Mouse (Mus musculus) adrenal gland, adult 2 months (tissue): Measurements from ENCODE around the gene Eif5a. TPM values are rescaled to one million over a fixed set of nuclear protein-coding genes. Genes with fewer than 3 reads are reported as not detected.
"Not testable (repeated sequence)": the region's sequence is repeated elsewhere in the genome, so short reads cannot be mapped to it uniquely, and the experiment has no call there.

ENCODE experiments used
- DNase-seq: peaks from one replicate; pipeline ENCODE4 v3.0.0; 2021
- polyA plus RNA-seq: library from polyadenylated mRNA; depleted of rRNA; stranded (reverse); fragments of >200 nt; gene quantifications from 2 replicates; pipeline ENCODE4 v1.2.3, GENCODE M21; 2012
- total RNA-seq, 2 experiments: library from RNA; stranded (reverse); gene quantifications; 2 replicates each; pipeline ENCODE4 v1.2.3; 2021

Gene Eif5a
- total and polyA plus RNA-seq, 3 experiments = 225 to 622 (median 572) TPM

DNA sequence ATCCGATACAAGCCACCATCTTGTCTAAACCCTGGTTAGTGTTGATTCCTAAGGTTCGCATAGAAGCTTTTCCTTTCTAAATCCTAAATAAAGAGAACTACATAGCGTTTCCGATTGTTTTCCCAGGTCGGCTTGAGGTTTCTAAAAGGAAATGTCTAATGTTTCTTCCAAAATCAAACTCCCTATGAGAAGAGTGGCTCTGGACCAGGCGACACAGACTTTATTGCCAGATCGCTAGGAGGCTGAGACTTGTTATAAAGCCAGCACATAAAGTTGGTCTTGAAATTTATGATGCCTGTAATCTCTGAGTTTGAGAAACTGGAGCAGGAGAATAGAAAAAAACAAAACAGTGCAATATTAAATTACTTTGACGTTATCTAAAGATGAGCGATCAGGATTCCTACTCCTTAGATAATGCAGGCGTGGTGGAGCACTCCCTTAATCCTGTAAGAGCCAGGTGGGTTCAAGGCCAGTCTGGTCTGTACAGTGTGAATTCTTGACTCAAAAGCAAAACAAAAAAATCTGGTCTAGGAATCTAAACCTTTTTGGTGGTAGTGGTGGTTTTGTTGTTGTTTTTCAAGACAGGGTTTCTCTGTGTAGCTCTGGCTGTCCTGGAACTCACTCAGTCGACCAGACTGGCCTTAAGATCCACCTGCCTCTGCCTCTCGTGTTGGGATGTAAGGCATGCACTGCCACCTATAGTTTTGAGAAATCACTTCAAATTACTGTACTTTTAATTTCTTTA lies 426 bp upstream of the Eif5a start:
- no peak for DNase-seq

DNA sequence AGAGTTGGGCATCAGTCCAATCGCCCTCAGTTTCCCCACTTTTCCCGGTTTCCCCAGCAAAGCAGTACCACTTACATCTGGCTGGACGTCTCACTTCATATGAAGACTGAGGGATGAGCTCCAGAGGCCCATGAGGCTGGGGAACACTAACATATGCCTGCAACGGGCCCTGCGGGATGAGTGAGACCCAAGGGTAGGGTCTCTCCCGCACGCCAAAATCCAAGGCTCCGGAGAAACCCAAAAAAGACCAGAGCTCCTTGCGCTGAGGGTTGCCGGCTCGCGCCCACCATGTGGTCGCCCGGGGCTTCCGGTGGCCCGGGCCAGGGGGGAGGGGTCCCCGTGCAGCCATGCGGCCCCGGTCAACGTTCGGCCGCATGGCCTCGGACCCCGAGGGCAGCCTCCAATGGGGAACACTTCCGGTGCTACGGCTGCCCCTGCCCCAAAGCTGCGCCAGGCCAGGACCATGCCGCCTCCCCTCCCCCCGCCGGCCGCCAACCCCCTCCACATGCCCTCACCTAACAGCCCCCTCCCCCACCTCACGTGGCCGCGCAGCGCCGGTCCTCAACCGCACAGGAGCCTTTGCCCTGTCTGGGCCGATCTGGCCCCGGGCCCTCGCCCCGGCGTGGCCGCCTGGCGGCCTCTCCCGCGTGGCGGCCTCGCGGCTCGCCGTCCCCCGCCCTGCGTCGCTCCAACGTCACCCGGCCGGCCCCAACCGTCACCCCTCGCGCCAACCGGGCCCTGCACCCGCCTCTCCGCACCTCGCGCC lies 1.3 kb downstream of the Eif5a start:
- peak; percentile 75 for DNase-seq

DNA sequence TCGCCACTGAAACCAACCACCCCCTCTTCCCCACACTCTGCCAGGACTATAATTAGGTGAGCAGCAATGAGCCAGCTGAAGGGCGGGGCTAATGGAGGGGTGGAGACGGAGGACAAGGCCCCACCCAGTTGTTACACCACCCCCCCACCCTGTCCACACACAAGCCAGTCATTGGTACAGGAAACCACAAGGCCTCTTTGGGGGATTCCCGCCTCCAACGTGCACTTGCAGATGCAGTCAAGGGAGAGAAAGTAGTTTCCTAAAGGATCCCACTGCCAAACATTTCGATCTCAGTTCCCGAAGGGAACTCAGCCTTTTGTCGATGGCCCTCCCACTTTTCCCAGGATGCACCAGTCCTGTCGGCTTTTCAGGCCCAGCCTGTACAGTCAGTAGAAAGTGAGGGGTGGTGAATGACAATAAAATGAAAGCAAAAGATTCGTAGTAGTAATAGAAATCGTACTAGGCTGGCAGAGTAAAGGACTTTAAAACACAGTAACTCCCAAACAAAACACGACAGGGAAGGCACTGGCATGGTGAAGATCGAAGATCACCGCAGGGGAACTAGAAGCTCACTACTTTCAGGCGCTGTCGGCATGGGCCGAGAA lies 2.0 kb downstream of the Eif5a start:
- DNase-seq = peak; percentile 91

DNA sequence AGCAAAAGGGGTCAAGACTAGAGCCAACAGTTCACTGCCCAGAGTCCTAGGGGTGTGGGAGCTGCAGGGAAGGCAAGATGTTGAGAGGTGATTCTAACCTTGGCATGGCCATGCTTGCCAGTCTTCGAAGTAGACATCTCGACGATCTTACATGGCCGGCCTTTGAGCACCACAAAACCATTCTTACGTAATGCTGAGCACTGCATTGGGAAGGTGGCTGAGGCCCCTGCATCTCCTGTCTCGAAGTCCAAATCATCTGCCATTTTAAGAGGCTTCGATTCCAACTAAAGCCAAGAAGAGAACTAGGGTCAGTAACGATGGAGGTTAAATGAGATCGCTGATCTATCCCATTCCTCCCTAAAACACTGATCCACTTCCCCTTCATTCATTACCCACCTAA lies 2.7 kb downstream of the Eif5a start:
- DNase-seq = no peak

DNA sequence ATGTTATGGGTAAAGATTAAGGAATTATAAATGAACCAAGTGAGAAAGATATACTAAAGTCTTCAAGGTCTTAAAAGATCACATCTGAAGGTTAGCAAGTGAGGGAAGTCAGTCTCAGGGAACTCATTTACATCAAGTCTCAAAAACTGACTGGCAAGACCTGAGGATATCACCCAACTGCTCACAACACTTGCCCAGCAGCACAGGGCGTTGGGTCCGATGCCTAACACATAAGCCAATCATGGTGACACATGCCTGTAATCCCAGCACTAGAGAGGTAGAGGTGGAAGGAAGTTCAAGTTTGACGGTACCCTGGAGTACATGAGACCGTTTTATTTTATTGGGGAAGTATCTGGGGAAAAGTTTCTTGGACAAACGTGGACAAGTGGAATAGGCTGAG lies 3.6 kb downstream of the Eif5a start:
- DNase-seq = no peak

DNA sequence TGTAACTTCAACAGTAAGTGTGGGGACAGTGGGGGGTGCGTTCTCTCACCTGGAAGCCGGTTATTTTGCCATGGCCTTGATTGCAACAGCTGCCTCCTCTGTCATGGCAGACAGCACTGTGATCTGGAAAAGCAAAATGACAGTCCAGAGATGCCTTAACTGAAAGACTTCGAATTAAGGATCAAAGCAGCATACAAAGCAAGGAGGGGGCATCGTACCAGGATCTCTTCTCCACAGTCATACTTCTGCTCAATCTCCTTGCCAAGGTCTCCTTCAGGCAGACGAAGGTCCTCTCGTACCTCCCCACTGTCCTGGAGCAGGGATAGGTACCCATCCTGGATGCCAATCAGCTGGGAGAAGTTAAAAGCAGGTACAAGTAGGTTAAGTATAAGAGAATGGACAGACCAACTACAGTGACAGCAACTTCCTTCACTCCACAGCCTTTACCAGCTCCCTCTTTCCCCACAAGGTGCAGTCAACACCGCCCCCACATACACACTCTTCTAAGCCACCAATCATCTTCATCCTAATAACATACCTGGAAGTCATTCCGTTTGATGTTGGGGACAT lies 4.3 kb downstream of the Eif5a start:
- no peak for DNase-seq

DNA sequence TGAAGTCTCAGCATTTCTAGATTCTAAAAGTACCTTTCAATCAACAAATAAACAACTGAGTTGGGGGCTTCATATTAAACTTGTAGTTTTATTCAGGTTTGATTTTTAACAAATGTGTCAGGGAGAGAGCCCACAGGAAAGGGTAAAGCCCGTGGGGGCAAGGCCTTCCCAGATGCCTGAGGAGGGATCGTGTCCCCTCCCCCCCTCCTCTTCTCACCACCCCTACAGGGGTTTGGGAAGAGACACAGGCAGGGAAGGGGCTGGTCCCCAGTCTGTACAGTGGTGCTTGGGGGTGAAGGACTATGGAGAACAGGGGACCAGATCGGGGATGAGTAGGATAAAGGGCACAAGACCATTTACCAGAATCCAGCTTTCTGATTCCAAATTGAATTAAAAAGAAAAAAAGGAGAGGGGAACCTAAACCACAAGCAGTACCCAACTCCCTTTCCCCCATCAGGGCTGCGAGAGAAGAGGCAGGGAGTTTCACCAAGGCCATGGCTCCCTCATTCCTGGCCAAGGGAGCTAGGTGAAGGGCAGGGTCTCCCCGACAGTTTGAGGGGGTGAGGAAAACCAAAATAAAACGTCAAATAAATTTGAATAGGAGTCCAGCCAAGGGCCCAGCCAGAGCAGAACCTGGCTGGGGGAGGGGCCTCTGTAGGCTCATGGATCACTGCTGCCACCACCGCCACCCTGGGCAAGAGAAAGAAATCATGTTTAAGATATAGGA lies 4.9 kb downstream of the Eif5a start:
- DNase-seq = not testable (repeated sequence)

DNA sequence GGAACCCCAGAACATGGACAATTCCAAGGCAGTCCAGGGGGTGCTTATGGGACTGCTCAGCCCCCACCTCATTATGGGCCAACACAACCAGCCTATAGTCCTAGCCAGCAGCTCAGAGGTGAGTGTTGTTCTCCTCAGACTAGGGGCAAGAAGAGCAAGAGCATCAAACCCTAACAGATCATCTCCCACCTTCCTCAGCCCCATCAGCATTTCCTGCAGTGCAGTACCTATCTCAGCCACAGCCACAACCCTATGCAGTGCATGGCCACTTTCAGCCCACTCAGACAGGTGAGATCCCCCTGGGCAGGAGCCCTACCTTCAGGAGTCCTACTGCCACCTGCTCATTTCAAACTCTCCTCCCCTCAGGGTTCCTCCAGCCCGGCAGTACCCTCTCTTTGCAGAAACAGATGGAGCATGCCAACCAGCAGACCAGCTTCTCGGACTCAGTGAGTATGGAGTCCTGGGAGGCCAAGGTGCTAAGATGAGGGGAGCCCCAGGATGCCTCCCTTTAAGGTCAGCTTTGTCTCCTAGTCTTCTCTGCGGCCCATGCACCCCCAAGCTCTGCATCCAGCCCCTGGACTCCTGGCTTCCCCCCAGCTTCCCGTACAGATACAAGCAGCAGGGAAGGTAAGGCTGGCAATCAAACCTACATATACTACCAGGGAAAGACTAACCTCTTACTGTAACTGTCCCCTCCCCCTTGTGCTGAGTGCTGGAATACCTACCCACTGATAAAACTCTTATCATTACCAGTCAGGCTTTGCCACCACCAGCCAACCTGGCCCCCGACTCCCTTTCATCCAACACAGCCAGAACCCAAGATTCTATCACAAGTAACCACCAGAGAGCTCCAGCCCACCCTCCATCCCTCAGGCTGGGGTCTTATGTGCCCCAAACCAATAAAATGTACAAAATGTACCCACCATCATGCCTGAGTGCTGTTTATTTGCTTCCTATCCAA lies 5.8 kb downstream of the Eif5a start:
- no peak for DNase-seq

DNA sequence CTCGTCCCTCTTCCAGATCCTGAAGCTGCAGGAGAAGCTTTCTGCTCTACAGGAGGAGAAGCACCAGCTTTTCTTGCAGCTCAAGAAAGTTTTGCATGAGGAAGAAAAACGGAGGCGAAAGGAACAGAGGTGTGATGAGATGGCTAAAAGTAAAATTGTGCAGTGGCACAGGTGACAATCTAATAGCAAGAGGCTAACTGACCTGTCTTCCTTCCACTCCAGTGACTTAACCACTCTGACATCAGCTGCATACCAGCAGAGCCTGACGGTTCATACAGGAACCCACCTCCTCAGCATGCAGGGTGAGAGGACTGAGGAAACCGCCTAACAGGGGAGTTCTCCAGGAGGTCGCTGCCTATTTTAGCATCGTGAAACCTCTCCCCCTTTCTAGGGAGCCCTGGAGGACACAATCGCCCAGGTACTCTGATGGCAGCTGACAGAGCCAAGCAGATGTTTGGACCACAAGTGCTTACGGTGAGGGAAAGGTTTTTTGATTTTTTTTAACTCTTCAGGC lies 6.8 kb downstream of the Eif5a start:
- no peak for DNase-seq

DNA sequence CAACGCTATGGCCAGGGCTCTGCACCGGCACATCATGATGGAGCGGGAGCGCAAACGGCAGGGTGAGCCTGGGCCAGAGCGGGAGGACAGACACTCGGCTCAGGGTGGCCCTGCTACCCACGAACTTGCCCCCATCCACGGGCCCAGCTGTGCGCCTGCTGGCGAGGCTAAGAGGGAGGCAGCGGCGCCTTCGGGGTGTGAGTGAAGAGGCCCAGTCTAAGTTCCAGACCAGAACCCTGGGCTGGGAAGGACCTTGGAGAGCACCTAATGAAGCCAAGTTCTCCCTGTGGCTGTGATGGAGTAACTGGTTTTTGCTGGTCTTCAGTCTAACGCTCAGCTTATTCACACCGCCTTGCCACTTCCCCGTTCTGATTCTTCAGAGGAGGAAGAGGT lies 7.4 kb downstream of the Eif5a start:
- no peak for DNase-seq

DNA sequence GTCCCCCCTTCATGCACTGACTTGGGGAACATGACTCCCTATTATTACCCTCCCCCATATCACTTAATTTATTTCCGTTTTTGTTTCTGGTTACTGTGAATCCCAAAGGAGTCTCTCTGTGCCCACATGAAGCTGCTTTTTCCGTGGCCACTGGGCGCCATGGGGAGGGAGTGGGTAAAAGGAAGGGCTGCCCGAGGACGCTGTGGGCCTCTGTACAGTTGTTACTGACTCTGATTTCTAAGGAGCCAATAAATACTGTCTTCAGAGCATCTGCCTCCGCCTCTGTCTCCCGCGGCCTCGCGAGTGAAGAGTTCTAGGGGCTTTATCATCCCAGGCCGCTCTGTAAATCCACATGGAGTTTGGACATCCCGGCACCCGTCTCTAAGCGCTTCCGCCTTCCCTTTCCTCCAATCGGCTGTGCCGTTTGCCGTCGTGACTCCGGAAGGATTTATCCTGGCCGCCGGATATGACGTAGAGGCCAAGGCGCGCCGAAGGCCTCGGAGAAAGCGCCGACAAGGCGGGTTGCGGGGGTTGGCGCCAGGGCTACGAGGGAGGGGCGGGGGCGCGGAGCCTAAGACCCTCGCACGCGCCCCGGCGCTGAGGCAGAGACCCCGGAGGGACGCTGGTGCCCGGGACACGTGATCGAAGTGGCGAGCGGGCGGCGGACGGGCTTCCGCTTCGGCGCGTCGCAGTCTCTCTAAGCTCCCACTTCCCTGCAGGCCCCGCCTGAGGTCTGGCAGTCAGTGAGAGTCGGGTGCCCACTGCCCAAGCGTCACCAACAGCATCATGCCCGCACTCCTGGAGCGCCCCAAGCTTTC lies 8.0 kb downstream of the Eif5a start, which contains the start of gene Gps2:
Gps2 (plus strand) TSS at position 335 of the 818 bp plus-strand sequence.
- peak; percentile 95 for DNase-seq

DNA sequence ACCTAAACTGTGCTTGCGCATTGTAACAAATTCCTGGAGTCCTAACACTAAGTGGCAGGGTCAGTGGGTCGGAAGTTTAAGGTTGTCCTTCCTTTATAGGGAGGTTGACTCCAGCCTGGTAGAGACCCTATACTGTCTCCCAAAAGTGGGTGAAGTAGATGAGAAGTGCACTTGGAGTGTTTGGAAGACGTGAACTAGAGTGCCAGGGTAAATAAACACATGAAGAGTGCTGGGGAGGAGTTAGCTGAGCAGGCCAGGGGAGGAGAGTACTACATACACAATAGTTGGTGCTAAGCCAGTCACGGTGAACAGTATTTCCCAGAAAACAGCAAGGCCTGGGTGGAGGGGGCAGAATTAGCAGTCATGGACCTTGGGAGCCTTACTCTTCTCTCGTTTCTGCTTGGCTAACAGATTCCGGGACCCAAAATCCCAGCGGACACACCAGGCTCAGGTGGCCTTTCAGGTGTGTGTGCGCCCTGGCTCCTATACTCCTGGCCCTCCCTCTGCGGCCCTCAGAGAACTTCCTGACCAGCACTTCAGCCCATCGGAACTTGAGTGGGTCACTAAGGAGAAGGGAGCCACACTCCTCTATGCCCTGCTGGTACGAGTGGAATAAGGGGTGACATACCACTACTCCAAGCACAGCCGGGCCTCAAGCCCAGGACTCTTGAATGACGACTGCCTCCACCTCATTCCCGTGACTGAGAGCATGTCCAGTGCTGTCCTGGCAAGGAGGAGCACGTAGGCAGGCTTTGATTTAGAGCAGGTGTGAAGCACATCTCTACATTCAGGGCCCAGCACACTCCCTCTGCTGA lies 8.8 kb downstream of the Eif5a start:
- DNase-seq = no peak

DNA sequence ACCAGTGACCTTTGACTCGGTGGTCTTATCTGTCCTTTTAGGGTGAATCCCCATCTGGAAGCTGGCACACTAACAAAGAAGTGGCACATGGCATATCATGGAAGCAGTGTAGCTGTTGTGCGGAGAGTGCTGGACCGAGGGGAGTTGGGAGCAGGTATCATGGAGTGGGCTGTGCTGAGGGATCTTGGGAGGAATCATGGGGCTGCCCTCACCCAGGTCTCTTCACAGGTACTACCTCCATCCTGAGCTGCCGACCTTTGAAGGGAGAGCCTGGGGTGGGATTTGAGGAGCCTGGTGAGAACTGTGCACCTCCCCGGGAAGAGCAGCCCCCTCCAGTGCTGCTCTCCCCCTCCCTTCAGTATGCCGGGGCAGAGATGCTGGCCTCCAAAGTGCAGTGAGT lies 10.1 kb downstream of the Eif5a start:
- no peak for DNase-seq

DNA sequence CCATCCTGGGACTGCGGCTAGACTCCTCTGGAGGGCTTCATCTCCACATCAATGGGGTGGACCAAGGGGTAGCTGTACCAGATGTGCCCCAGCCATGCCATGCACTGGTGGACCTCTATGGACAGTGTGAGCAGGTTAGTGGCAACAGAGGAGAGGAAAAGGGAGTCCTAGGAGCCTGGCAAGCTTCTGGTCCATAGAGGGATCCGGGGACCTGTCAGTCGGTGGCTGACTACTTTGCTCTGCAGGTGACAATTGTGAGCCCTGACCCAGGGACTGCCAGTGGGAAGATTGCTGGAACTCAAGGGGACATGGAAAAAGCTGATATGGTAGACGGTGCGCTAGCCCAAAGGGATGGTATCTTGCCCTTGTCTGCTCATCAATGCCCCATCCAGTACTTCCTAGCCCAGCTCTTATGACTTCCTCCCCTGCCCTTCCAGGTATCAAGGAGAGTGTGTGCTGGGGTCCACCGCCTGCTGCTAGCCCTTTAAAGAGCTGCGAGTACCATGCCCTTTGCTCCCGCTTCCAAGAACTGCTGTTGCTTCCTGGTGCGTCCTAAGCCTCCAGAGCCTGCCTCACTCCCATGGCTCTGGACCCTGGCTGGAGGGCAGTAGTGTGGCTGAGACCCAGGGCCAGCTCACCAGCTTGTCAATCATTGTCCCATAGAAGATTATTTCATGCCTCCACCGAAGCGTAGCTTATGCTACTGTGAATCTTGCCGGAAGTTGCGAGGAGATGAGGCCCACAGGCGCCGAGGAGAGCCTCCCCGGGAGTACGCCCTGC lies 10.8 kb downstream of the Eif5a start:
- no peak for DNase-seq

DNA sequence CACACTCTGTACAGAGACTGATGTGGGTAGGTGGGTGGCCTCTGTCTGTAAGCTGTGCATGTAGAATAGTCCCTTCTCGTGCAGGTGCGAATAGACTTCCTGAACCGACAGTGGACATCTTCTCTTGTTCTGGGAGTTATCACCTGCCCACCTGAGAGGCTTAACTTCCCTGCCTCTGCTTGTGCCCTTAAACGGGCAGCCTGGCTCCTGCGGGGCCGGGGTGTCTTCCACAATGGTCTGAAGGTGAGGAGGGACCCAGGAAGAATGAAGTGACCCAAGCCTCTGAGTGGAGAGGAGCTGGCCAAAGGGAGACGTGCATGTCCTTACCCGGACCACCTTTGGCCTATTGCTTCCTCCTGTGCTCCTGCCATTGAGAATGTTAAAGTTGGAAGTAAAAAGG lies 11.6 kb downstream of the Eif5a start:
- no peak for DNase-seq

DNA sequence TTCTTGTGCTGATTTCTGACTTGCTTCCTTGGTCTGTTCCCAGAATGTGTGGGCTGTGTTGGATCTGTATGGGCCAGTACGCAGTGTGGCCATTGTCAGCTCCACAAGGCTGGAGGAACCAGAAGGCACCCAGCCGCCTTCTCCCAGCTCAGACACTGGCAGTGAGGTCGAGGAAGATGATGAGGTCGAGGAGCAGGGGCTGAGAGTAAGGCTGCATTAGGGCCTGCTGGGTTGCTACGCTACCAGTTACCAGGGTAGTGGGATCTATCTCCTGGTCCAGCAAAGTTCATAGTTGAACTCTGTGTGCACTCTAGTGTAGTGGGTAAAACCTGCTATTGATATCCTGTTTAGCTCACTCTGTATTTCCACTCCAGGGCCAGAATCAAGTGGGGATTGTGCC lies 12.6 kb downstream of the Eif5a start:
- DNase-seq = no peak

DNA sequence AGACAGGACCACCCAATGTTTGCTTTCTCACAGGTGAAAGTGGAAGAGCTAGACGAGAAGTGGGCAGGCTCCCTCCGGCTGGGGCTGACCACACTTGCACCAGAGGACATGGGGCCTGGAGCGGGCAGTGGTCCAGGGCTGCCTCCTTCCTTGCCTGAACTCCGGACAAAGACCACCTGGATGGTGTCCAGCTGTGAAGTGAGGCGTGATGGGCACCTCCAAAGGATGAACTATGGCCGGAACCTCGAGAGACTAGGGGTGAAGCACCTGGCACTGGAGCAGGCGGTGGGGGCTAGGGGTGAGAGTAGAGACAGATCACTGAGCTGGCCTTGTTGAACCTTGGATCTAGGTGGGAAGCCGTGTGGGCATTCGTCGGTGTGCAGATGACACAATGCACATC lies 13.1 kb downstream of the Eif5a start:
- DNase-seq = no peak

DNA sequence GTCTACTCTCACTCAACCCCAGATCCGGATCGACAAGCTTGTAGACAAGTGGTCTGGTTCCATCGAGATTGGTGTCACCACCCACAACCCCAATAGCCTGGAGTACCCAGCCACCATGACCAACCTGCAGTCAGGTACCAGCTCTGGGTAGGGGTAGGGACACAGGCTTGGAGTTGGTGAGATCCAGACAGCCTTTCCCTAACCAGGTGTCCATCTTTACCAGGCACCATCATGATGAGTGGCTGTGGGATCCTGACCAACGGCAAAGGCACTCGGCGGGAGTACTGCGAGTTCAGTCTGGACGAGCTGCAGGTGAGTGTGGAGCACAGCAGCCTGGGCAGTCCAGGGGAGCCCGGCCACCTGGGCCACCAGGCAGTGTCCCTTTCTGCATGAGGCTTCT lies 17.4 kb downstream of the Eif5a start:
- DNase-seq = no peak
